Mouse (Mus musculus) lung, postnatal 0 days (tissue): Measurements from ENCODE around the gene Tnfaip1. TPM values are rescaled to one million over a fixed set of nuclear protein-coding genes. Genes with fewer than 3 reads are reported as not detected.

Experiments used
- ATAC-seq: fragments of 200-750 bp; cut with Nextera tagmentation; 2 replicates; pipeline ENCODE4 v1.8.0; 2017; ENCODE audit warnings: moderate library complexity
- DNase-seq: peaks from one replicate; pipeline ENCODE4 v3.0.0-alpha.2; 2016; ENCODE audit warnings: low spot score
- H3K27ac ChIP-seq: fragments of 300-500 bp; sonication (generic); 2 replicates; pipeline ENCODE4 v1.5.1; 2014; ENCODE audit warnings: antibody characterized with exemption, mild to moderate bottlenecking, low read length, mixed read lengths
- H3K27me3 ChIP-seq: fragments of 300-500 bp; sonication (generic); replicated peaks from 2 replicates; pipeline ENCODE4 v1.6.1; 2014; ENCODE audit warnings: low read length, mixed read lengths; ENCODE audit not compliant: insufficient read depth
- H3K36me3 ChIP-seq: fragments of 300-500 bp; sonication (generic); 2 replicates; pipeline ENCODE4 v1.6.1; 2014; ENCODE audit warnings: low read length, mixed read lengths; ENCODE audit not compliant: insufficient read depth
- H3K4me1 ChIP-seq: fragments of 300-500 bp; sonication (generic); 2 replicates; pipeline ENCODE4 v1.6.1; 2014; ENCODE audit warnings: antibody characterized with exemption, low read depth, low read length, mixed read lengths; ENCODE audit not compliant: insufficient read depth
- H3K4me2 ChIP-seq: fragments of 300-500 bp; sonication (generic); replicated peaks from 2 replicates; pipeline ENCODE4 v1.6.1; 2014; ENCODE audit warnings: low read depth, mild to moderate bottlenecking, low read length, moderate library complexity, mixed read lengths
- H3K4me3 ChIP-seq: fragments of 300-500 bp; sonication (generic); 2 replicates; pipeline ENCODE4 v1.5.1; 2014; ENCODE audit warnings: low read depth, low read length
- H3K9ac ChIP-seq: fragments of 300-500 bp; sonication (generic); replicated peaks from 2 replicates; pipeline ENCODE4 v1.6.1; 2014; ENCODE audit warnings: low read depth, mild to moderate bottlenecking
- H3K9me3 ChIP-seq: fragments of 300-500 bp; sonication (generic); 2 replicates; pipeline ENCODE4 v1.6.1; 2016; ENCODE audit warnings: low read length, mixed read lengths
- CTCF ChIP-seq: IDR thresholded peaks from 2 replicates; pipeline ENCODE4 v1.5.1; 2016; ENCODE audit warnings: antibody characterized with exemption, mild to moderate bottlenecking
- EP300 ChIP-seq: IDR thresholded peaks from 2 replicates; pipeline ENCODE4 v1.6.1; 2016; ENCODE audit warnings: antibody characterized with exemption, mild to moderate bottlenecking, control low read depth
- WGBS: fragments of 180-500 bp; shearing (Covaris S2); extraction: QIAGEN DNeasy Blood & Tissue Kit; methylation state at CpG from one replicate; pipeline ENCODE4 v1.1.7; 2014; 5-methylcytosine and 5-hydroxymethylcytosine counted together
- polyA plus RNA-seq: library from polyadenylated mRNA; unstranded; fragments of >200 nt; fragmentation: Nextera tagmentation; extraction: Ambion mirVana; gene quantifications from 2 replicates; pipeline ENCODE4 v1.2.1, GENCODE M21; 2015

Gene Tnfaip1
- polyA plus RNA-seq, 1 experiment from 2014 or later = 96.6 TPM

DNA sequence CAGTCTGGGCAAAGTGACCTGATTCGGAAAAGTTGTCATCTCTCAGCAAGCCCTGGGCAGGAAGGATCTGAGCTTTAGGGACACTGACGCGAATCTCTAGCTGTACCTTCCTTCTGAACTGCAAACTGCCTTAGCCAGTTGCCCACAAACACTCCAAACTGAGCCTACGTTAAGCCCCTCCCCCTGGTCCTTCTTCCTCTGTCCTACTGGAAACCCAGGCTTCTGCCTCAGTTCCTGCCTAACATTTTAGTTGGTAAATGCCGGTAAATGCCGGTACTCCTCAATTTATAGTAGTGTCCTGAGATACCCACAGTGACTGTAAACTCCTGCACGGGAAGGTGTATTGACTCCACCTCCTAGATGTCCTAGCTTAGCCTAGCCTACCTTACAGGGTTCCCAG is 52.5 kb downstream of the Tnfaip1 start:
- Histone ChIP-seq H3K4me2 (no peak overlapping the region), H3K9me3 (no peaks in the 10 kb centered on the region), H3K9ac (no peak overlapping the region), H3K27ac (no peak overlapping the region), H3K4me3 (no peak overlapping the region), H3K36me3 (no peaks in the 10 kb centered on the region), H3K4me1 (no peaks in the 10 kb centered on the region), H3K27me3 (peaks cover 14% of the 10 kb centered on the region; the same call in 1 of the 2 replicates)
- WGBS = 43% methylated on average over 7 of the region's 7 CpGs
- ATAC-seq (no peak), DNase-seq (no peak)
- TF ChIP-seq CTCF (no peak), EP300 (no peak)

DNA sequence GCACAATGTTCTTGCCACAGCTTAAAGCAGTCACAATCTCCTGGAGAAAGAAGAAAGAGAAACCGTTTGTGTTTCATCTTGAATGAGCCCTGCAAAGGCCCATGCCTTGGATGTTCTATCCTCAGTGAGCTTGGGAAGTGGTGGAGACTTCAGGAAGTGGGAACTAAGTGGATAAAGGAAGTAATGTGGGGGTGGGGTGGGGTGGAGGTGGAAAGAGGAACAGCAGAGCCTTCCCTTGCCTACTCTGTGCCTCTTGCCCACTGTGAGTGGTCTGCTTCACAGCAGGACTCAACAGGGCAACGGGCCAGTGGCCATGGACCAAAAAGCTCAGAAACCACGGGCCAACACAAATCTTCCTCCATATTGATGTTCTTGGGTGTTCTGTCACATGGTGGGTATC is 60.8 kb downstream of the Tnfaip1 start:
- no peaks in the 10 kb centered on the region for H3K27me3 ChIP-seq
- no peaks in the 10 kb centered on the region for H3K4me1 ChIP-seq
- no peak overlapping the region for H3K27ac ChIP-seq
- ATAC-seq (no peak), DNase-seq (no peak)
- no peak overlapping the region for H3K4me2 ChIP-seq
- 62% methylated on average over 3 of the region's 3 CpGs for WGBS
- no peak overlapping the region for H3K4me3 ChIP-seq
- H3K36me3 ChIP-seq = no peaks in the 10 kb centered on the region
- H3K9me3 ChIP-seq = no peaks in the 10 kb centered on the region
- H3K9ac ChIP-seq = no peak overlapping the region
- TF ChIP-seq EP300 (no peak), CTCF (no peak)

Other genes with a start within 250 kb of the Tnfaip1 start
- 0.33 TPM in 1 of 2 replicates, not detected in the other for gene BC030499, start 245.5 kb downstream of the Tnfaip1 start, polyA plus RNA-seq
- 1.4 and 2.5 TPM in 2 replicates for gene Spag5, start 234.8 kb downstream of the Tnfaip1 start, polyA plus RNA-seq
- 12.2 and 12.7 TPM in 2 replicates for gene Aldoc, start 213.4 kb downstream of the Tnfaip1 start, polyA plus RNA-seq
- 47.2 and 49.2 TPM in 2 replicates for gene Pigs, start 207.9 kb downstream of the Tnfaip1 start, polyA plus RNA-seq
- 35.6 and 37.5 TPM in 2 replicates for gene Unc119, start 192.8 kb downstream of the Tnfaip1 start, polyA plus RNA-seq
- gene Foxn1, start 149.8 kb downstream of the Tnfaip1 start, polyA plus RNA-seq = not detected in 2 replicates
- 0.43 and 0.51 TPM in 2 replicates for gene Slc13a2, start 114.1 kb downstream of the Tnfaip1 start, polyA plus RNA-seq
- gene Slc46a1, start 70.6 kb downstream of the Tnfaip1 start, polyA plus RNA-seq = 10.6 and 11.9 TPM in 2 replicates
- gene Sarm1, start 38.6 kb downstream of the Tnfaip1 start, polyA plus RNA-seq = 0.16 and 0.27 TPM in 2 replicates
- gene Vtn, start 37.2 kb downstream of the Tnfaip1 start, polyA plus RNA-seq = 10.1 and 11.3 TPM in 2 replicates
- gene Sebox, start 32.9 kb downstream of the Tnfaip1 start, polyA plus RNA-seq = not detected in 2 replicates
- 32.3 and 32.4 TPM in 2 replicates for gene Tmem199, start 24.2 kb downstream of the Tnfaip1 start, polyA plus RNA-seq
- gene Poldip2, start 24.1 kb downstream of the Tnfaip1 start, polyA plus RNA-seq = 105 and 111 TPM in 2 replicates
- 216 and 222 TPM in 2 replicates for gene Ift20, start within 50 bp of the Tnfaip1 start, polyA plus RNA-seq
- gene Tmem97, start 14.4 kb upstream of the Tnfaip1 start, polyA plus RNA-seq = 36.0 and 46.0 TPM in 2 replicates
- 15.9 and 16.0 TPM in 2 replicates for gene Nlk, start 161.0 kb upstream of the Tnfaip1 start, polyA plus RNA-seq
- gene Ccnq, start 215.4 kb upstream of the Tnfaip1 start, polyA plus RNA-seq = 27.4 and 31.5 TPM in 2 replicates